Mouse (Mus musculus) stomach, postnatal 0 days (tissue): ENCODE data around the gene Osbp.

Experiments
- CTCF ChIP-seq: IDR thresholded peaks from 2 replicates; pipeline ENCODE4 v1.5.1; 2016; ENCODE audit warnings: antibody characterized with exemption, low read depth, mild to moderate bottlenecking, moderate library complexity
- EP300 ChIP-seq: optimal IDR thresholded peaks from 2 replicates; pipeline ENCODE3; 2016; ENCODE audit warnings: antibody characterized with exemption

DNA sequence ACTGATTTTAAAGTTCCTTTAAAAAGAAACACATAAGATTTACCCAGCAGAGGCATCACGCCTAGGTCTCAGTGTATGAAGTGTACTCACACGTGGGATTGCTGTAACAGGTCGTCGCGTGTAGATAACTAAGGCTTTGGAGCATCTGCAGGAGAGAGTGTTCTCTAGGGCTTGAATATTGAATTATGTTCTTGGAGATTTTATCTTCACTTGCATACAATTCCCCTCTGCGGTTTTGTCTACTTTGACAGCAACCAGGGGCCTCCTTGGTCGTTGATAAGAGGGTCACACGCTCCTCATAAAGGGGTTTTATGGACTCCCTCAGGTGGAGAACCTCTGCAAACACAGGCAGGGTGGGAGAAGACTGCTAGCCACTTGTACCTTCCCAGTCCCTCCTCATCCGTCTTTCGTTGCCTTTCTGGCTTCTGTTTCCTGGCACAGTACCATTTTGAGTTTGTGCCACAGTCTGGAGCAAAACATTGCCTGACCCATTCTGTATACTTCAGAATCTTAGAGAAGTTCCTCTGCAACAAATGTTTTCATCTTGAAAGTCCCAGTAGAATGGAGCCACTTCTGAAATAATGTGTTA, 26.8 kb downstream of the Osbp start:
- TF ChIP-seq CTCF (no peak), EP300 (no peak)
